Mouse (Mus musculus) monocyte, adult 59 days (primary cell): Measurements from ENCODE around the gene Gm7544. TPM values are rescaled to one million over a fixed set of nuclear protein-coding genes. Genes with fewer than 3 reads are reported as not detected.

Source experiments
- total RNA-seq, 2 experiments: library from RNA; stranded (reverse); gene quantifications; one replicate each; pipeline ENCODE4 v1.2.4; 2023

Gene Gm7544
- total RNA-seq = not detected

DNA sequence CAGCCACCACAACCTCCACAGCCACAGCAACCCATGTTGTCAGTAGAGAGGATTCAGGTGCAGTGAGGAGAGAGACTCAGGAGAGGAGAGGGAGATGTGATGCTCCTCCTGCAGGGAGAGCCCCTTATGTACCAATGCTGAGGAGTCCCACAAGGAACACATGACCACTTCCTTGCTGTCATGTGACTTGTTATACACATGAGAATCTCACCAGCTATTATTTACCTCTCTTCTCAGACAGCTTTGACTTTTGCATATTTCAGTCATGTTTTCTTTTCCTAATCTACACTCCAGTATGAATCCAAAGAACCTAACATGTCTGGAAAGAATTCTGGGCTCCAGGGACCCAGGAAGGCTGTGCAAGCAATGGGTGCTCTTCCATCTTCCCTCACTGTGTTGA is at the start of gene Gm7544:
Gene Gm7544 (minus strand): TSS at position 101 of the 400 bp plus-strand sequence.

DNA sequence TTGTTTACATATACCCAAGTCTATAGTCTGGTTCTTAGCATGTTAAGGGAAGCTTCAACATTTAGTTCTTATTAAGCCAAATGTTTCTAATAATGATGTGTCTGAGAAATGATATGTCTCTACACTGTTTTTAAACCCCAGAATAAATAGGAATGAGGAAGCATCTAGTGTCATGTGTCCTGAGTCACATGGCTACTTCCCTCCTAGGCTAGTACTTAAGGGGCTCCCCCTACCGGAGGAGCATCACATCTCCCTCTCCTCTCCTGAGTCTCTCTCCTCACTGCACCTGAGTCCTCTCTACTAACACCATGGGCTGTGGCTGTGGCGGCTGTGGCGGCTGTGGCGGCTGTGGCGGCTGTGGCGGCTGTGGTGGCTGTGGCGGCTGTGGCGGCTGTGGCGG is 44.5 kb upstream of the Gm7544 start, which contains the start of gene Gm47959:
Gene Gm47959 (plus strand): TSS at position 243 of the 400 bp plus-strand sequence.

DNA sequence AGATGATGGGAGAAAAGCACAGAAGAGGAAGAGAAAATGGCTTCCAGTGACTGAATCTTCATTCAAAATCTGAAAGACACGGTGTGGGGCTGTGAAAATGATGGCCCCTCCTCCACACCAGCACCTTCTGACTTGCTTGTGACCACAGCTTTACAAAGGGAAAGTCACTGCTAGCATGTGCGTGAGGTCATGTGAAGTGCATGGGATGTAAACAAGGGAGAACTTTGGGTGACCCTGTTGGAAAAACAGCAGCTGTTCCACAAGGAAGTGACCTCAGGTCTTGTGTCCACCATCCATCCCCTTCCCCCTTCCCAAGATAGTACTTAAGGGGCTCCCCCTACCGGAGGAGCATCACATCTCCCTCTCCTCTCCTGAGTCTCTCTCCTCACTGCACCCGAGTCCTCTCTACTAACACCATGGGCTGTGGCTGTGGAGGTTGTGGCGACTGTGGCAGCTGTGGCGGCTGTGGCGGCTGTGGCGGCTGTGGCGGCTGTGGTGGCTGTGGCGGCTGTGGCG is 4.1 kb upstream of the Gm7544 start, which contains the start of gene Gm47955:
Gene Gm47955 (plus strand): TSS at position 417 of the 516 bp plus-strand sequence.

GRCm38 (mm10) chr1:82943295-82943694 is 12.5 kb downstream of the Gm7544 start, which contains the start of gene A030003K21Rik:
Gene A030003K21Rik, minus strand, starts transcription at chr1:82943388.

GRCm38 (mm10) chr1:82931326-82931725 is 24.5 kb downstream of the Gm7544 start, which contains the start of gene Gm6217:
Gene Gm6217, minus strand, starts transcription at chr1:82931399.

DNA sequence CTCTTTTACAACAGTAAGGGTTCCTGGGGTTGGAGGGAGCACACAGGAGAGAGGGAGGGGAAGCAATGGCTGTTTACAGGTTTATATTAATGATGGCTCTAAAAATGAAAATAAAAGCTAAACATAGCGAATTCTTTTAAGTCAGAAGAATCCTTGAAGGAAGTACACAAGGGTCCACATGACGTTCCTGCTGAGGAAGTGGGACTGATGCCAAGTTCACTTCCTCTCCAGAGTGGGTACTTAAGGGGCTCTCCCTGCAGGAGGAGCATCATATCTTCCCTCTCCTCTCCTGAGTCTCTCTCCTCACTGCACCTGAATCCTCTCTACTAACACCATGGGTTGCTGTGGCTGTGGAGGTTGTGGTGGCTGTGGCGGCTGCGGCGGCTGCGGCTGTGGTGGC is 31.2 kb downstream of the Gm7544 start, which contains the start of gene A030014E15Rik:
Gene A030014E15Rik (plus strand): TSS at position 268 of the 400 bp plus-strand sequence.

GRCm38 (mm10) chr1:82913025-82913424 is 42.8 kb downstream of the Gm7544 start, which contains the start of gene A030005L19Rik:
Gene A030005L19Rik, plus strand, starts transcription at chr1:82913325.

Other genes with a start within 250 kb of the Gm7544 start
- gene Mff, start 231.1 kb downstream of the Gm7544 start, total RNA-seq = 10 to 100 TPM; 87.2 to 99.4 TPM
- gene Tm4sf20, start 187.6 kb downstream of the Gm7544 start, total RNA-seq = not detected
- gene Gm47791, start 184.8 kb downstream of the Gm7544 start, total RNA-seq = not detected
- gene Agfg1, start 116.5 kb downstream of the Gm7544 start, total RNA-seq = 10 to 100 TPM; 50.7 to 57.1 TPM
- gene A030005L19Rik, start 42.7 kb downstream of the Gm7544 start, total RNA-seq = under 1 TPM in 1 of 2 experiments, not detected in 1; 0.63 TPM
- gene A030014E15Rik, start 31.1 kb downstream of the Gm7544 start, total RNA-seq = not detected
- not detected for gene Gm6217, start 24.6 kb downstream of the Gm7544 start, total RNA-seq
- gene A030003K21Rik, start 12.6 kb downstream of the Gm7544 start, total RNA-seq = not detected
- not detected for gene Gm47955, start 4.3 kb upstream of the Gm7544 start, total RNA-seq
- not detected for gene Gm47959, start 44.5 kb upstream of the Gm7544 start, total RNA-seq
- gene Slc19a3, start 82.4 kb upstream of the Gm7544 start, total RNA-seq = not detected
- gene Krtap28-10, start 86.5 kb upstream of the Gm7544 start, total RNA-seq = not detected
- not detected for gene Gm47969, start 88.9 kb upstream of the Gm7544 start, total RNA-seq
- not detected for gene A030005K14Rik, start 103.4 kb upstream of the Gm7544 start, total RNA-seq
- gene Krtap28-13, start 104.9 kb upstream of the Gm7544 start, total RNA-seq = not detected
- not detected for gene Ccl20, start 160.8 kb upstream of the Gm7544 start, total RNA-seq
- gene Daw1, start 203.7 kb upstream of the Gm7544 start, total RNA-seq = not detected